Mouse (Mus musculus) liver, adult 2 months (tissue): ENCODE measurements around the gene Cd59a. TPM values are rescaled to one million over a fixed set of nuclear protein-coding genes. Genes with fewer than 3 reads are reported as not detected.
A peak's percentile ranks its signal among the peaks of the same experiment; 100 is the strongest.
"Not testable (repeated sequence)": the region's sequence is repeated elsewhere in the genome, so short reads cannot be mapped to it uniquely, and the experiment has no call there.

Experiments
- DNase-seq: peaks from one replicate; pipeline ENCODE4 v3.0.0-alpha.2; 2011; ENCODE audit warnings: low read depth, low spot score; ENCODE audit errors: extremely low read depth
- H3K27ac ChIP-seq: fragments of 200-500 bp; replicated peaks from 2 replicates; pipeline ENCODE4 v1.5.1; 2012; ENCODE audit warnings: low read depth, mild to moderate bottlenecking, control low read depth, inconsistent platforms, low read length; ENCODE audit not compliant: insufficient read depth
- H3K27me3 ChIP-seq: fragments of 200-500 bp; 2 replicates; pipeline ENCODE4 v1.6.1; 2012; ENCODE audit warnings: mild to moderate bottlenecking, moderate library complexity, low read length, inconsistent platforms; ENCODE audit not compliant: control insufficient read depth, insufficient read depth
- H3K36me3 ChIP-seq: fragments of 200-500 bp; 2 replicates; pipeline ENCODE4 v1.6.1; 2012; ENCODE audit warnings: low read length, inconsistent platforms; ENCODE audit not compliant: control insufficient read depth, insufficient read depth
- H3K4me1 ChIP-seq: fragments of 200-500 bp; 2 replicates; pipeline ENCODE4 v1.6.1; 2011; ENCODE audit warnings: low read length; ENCODE audit not compliant: control insufficient read depth, insufficient read depth
- H3K4me3 ChIP-seq: fragments of 200-500 bp; 2 replicates; pipeline ENCODE4 v1.5.1; 2011; ENCODE audit warnings: low read depth, mild to moderate bottlenecking, control low read depth, low read length, moderate library complexity; ENCODE audit not compliant: insufficient read depth
- H3K79me2 ChIP-seq: fragments of 200-500 bp; 2 replicates; pipeline ENCODE4 v1.6.1; 2012; ENCODE audit warnings: inconsistent platforms, mild to moderate bottlenecking, low read length, moderate library complexity; ENCODE audit not compliant: control insufficient read depth, insufficient read depth
- H3K9ac ChIP-seq: fragments of 200-500 bp; 2 replicates; pipeline ENCODE4 v1.6.1; 2012; ENCODE audit warnings: low read depth, mild to moderate bottlenecking, control low read depth, inconsistent platforms, low read length
- CTCF ChIP-seq: fragments of 200-500 bp; IDR thresholded peaks from 2 replicates; pipeline ENCODE4 v1.5.1; 2011; ENCODE audit warnings: low read depth, low read length, control low read depth
- POLR2A ChIP-seq: fragments of 200-500 bp; IDR thresholded peaks from 2 replicates; pipeline ENCODE4 v1.6.1; 2011; ENCODE audit warnings: low read length, control low read depth; ENCODE audit not compliant: insufficient read depth; ENCODE audit errors: extremely low read depth
- WGBS: fragments of 180-500 bp; shearing (Covaris S2); methylation state at CpG from one replicate; pipeline ENCODE4 v1.1.7; 2018; 5-methylcytosine and 5-hydroxymethylcytosine counted together
- polyA plus RNA-seq: library from polyadenylated mRNA; depleted of rRNA; stranded (reverse); fragments of >200 nt; gene quantifications from 2 replicates; pipeline ENCODE4 v1.2.3, GENCODE M21; 2012
- total RNA-seq: library from RNA; depleted of rRNA; stranded (reverse); fragments of >200 nt; gene quantifications from 2 replicates; pipeline ENCODE4 v1.2.3, GENCODE M21; 2014

The Cd59a gene
- total and polyA plus RNA-seq, 2 experiments = 28.6 to 69.5 TPM

DNA sequence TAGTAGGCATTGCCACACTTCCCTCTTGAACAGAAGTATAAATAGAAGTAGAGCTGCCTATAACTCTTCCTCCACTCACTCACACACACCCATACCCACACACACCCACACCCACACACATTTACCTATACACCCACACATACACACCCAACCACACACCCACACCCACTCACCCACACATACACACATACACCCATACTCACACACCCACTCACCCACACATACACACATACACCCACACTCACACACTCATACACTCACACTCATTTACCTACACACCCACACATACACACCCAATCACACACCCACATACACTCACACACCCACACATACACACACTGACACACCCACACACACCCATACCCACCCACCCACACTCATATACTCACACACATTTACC is 13.1 kb upstream of the Cd59a start:
- H3K27me3 ChIP-seq = no peaks in the 10 kb centered on the region
- no peaks in the 10 kb centered on the region for H3K79me2 ChIP-seq
- no peak overlapping the region for H3K9ac ChIP-seq
- no peaks in the 10 kb centered on the region for H3K4me1 ChIP-seq
- H3K27ac ChIP-seq = no peak overlapping the region
- TF ChIP-seq POLR2A = no peak
- TF ChIP-seq CTCF = no peak
- H3K36me3 ChIP-seq = no peaks in the 10 kb centered on the region
- H3K4me3 ChIP-seq = no peak overlapping the region
- DNase-seq = no peak

- H3K4me3 ChIP-seq, H3K27me3 ChIP-seq, H3K9ac ChIP-seq, H3K36me3 ChIP-seq, H3K27ac ChIP-seq, H3K4me1 ChIP-seq, H3K79me2 ChIP-seq: not testable (repeated sequence)
- peak; percentile 78 for DNase-seq
- TF ChIP-seq CTCF = 0 out of 2 replicates have a peak, but pooled peaks have one; percentile 5
These were observed 11.6 kb upstream of the Cd59a start for GRCm38 (mm10) chr2:104084027-104084426.

DNA sequence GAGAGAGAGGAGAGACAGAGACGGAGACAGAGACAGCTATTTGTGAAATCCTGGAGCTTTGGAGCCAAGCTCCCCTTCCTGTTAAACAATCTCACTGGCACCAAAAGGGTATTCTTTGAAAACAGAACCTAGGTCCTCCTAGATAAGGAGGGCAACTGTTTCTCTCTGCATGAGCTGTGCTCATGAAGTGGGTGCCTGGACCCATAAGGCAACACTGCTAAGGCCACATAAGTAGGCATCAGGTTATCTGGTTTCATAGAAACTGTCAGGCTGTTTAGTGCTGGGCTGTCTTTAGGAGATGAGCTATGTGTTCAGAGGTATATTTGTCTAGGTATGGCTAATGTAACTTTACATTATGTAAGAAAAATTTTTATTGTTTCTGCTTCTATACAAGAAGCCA is 8.0 kb upstream of the Cd59a start:
- not testable (repeated sequence) for H3K27me3 ChIP-seq, H3K4me1 ChIP-seq, H3K4me3 ChIP-seq, DNase-seq, H3K36me3 ChIP-seq, H3K79me2 ChIP-seq, H3K9ac ChIP-seq, H3K27ac ChIP-seq
- WGBS = 56% methylated on average over 1 of the region's 1 CpGs

DNA sequence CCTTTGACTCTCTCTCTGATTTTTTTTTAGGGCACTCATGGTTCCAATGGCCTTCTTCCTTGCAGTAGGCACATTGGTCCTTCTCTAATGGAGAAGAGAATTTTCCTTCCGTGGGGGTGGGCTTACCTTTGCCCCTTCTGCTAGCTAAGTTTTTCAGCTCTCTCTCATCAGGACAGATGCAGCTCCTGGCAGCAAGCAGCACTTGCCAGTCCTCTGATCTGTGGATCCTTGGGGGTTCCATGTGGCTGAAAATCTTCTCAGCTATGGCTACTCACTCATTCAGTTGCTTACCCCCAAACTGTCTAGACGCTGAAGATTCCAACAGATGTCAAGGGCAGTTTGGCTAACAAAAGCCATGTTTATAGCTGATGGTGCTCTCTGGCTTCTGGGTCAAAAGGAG is 2.3 kb upstream of the Cd59a start:
- no peak for DNase-seq
- Histone ChIP-seq H3K79me2 (no peaks in the 10 kb centered on the region; the same call in 1 of the 2 replicates), H3K9ac (no peak overlapping the region), H3K4me1 (0 out of 2 replicates have a peak, but pooled peaks cover 1% of the 10 kb centered on the region), H3K27me3 (no peaks in the 10 kb centered on the region), H3K4me3 (no peak overlapping the region), H3K27ac (no peak overlapping the region), H3K36me3 (no peaks in the 10 kb centered on the region)
- TF ChIP-seq POLR2A = no peak
- TF ChIP-seq CTCF = no peak
- WGBS = 72% methylated on average over 2 of the region's 2 CpGs

DNA sequence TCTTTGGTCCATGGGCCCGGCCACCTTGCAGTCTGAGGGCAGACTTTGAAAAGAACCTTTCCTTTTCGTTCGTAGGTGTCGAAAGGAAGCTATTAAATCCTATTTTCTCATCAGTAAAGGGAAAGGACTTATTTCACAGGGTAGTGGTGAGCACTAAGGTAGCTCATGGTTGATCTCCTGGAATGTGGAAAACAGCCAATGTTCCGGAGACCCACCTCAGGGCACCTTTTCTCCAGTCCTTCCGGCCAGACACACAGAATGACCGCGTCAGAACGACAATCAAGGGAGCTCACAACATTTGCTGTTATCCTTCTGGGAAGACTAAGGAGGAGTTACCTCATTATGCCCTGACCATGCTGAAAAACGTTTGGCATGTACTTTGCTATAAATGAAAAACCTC is 655 bp downstream of the Cd59a start:
- H3K9ac ChIP-seq = peak overlapping the region; percentile 88
- peak overlapping the region; percentile 80 for H3K4me3 ChIP-seq
- H3K79me2 ChIP-seq = no peaks in the 10 kb centered on the region; the same call in 1 of the 2 replicates
- no peaks in the 10 kb centered on the region for H3K27me3 ChIP-seq
- H3K36me3 ChIP-seq = no peaks in the 10 kb centered on the region
- no peak for DNase-seq
- 10% methylated on average over 10 of the region's 10 CpGs for WGBS
- no peak for TF ChIP-seq POLR2A
- TF ChIP-seq CTCF = no peak
- H3K4me1 ChIP-seq = peaks cover 4% of the 10 kb centered on the region
- H3K27ac ChIP-seq = peak overlapping the region; percentile 85

- DNase-seq, H3K79me2 ChIP-seq, H3K36me3 ChIP-seq, H3K27ac ChIP-seq, H3K27me3 ChIP-seq, H3K4me1 ChIP-seq: not testable (repeated sequence)
- 75% methylated on average over 1 of the region's 1 CpGs for WGBS
- Histone ChIP-seq H3K4me3 (peak overlapping the region; percentile 80; the same call in 1 of the 2 replicates), H3K9ac (peak overlapping the region; percentile 38; the same call in 1 of the 2 replicates)
These were observed 1.2 kb downstream of the Cd59a start for GRCm38 (mm10) chr2:104096796-104097195.

DNA sequence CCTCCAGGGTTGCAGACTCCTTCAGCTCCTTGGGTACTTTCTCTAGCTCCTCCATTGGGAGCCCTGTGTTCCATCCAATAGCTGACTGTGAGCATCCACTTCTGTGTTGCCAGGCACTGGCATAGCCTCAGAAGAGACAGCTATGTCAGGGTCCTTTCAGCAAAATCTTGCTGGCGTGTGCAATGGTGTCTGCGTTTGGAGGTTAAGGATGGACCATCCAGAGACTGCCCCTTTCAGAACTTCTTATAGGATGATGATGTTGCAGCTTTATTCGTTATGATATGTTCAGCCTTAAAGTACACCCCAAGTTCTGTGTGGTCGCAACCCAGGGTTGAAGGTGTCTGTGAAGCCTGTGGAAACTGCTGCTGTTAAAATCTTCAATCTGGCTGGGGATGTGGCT is 1.8 kb downstream of the Cd59a start:
- H3K4me3 ChIP-seq, H3K4me1 ChIP-seq, H3K79me2 ChIP-seq, H3K27me3 ChIP-seq, H3K36me3 ChIP-seq, H3K27ac ChIP-seq, DNase-seq, H3K9ac ChIP-seq: not testable (repeated sequence)
- 86% methylated on average over 4 of the region's 4 CpGs for WGBS
